ENCODE assay signal across 16 mouse cellular contexts in the genomic region with DNA sequence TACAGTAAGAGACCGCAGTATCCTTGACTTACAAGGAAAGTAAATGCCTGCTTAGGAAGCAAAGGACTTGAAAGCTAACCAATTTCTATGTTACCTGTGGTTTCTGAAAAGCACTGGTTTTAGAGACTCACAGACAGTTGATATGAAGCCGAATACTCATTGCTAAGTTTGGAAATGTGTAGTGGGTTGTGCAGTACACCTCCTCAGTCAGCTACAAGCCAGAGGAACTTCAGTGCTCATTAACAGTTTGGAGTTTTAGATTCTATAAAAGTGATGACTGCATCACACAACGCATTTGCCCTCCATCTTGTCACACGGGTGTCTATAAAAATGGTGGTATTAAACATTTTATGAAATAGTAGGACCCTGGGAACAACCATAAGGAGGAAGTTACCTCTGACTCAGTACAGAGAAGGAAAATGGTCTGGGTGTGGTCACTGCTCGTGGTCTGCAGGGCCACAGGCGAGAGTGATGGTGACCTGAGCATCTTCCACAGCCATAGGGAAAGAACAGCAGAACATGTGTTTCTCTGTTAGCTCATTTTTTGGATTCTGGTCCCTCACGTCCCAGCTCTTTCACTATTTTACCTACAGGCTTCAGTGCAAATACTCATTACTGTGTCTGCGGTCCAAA.
"Had no signal": no experiment of that assay in that cellular context is flagged by ENCODE, and none has a peak within 500 bp of the region (broad histone marks: within the 10 kb centered on the region; RNA-seq: fewer than 3 reads in every experiment).

No protein-coding gene starts in this region.

- H3K9me3 ChIP-seq: kidney, embryonic 15.5 days; limb, embryonic 12.5 days; limb, embryonic 15.5 days; lung, embryonic 15.5 days; midbrain, embryonic 13.5 days had no signal

- H3K4me1 ChIP-seq: kidney, embryonic 15.5 days had no signal

- H3K36me3 ChIP-seq: kidney, embryonic 15.5 days; limb, embryonic 15.5 days; lung, embryonic 15.5 days; midbrain, embryonic 13.5 days had no signal

- H3K4me3 ChIP-seq: kidney, embryonic 15.5 days; limb, embryonic 12.5 days; limb, embryonic 15.5 days; lung, embryonic 15.5 days; midbrain, embryonic 13.5 days had no signal

- DNase-seq: kidney, adult 2 months; kidney, postnatal 10 days; kidney, postnatal 36 days; left cerebral cortex, postnatal 4 days; liver, postnatal 0 days; lung, postnatal 10 days; lung, postnatal 36 days; thymus, adult 18-20 months; thymus, postnatal 36 days had no signal

- H3K27me3 ChIP-seq: kidney, embryonic 15.5 days; limb, embryonic 12.5 days; limb, embryonic 15.5 days; lung, embryonic 15.5 days; midbrain, embryonic 13.5 days had no signal

- H3K9ac ChIP-seq: kidney, embryonic 15.5 days; limb, embryonic 12.5 days; limb, embryonic 15.5 days; liver, embryonic 14.5 days; liver, postnatal 0 days; lung, embryonic 15.5 days; midbrain, embryonic 13.5 days had no signal

- ATAC-seq: liver, postnatal 0 days; midbrain, embryonic 13.5 days had no signal

- H3K27ac ChIP-seq: kidney, embryonic 15.5 days; limb, embryonic 12.5 days; limb, embryonic 15.5 days; liver, embryonic 14.5 days; lung, embryonic 15.5 days; midbrain, embryonic 13.5 days had no signal

- H3K4me2 ChIP-seq: kidney, embryonic 15.5 days; limb, embryonic 12.5 days; limb, embryonic 15.5 days; liver, embryonic 11.5 days; lung, embryonic 15.5 days; midbrain, embryonic 13.5 days had no signal
